Mouse (Mus musculus): ENCODE measurements at regions not wholly inside any gene's neighbourhood (a gene's known extent, or its start where the extent isn't known, plus 50 kb on each side); places are given as distances from the start of the nearest gene placed in this dataset.

GRCm38 (mm10) chr1:81718233-81718632 lies 514.7 kb upstream of the Gm9747 start:
- no peak for TF ChIP-seq CTCF (IDR thresholded peaks at IDR 0.05; ENCODE audit: low read depth)
- no peak for TF ChIP-seq EP300 (IDR thresholded peaks at IDR 0.05; ENCODE audit: low read depth)
